Mouse (Mus musculus) Muller cell, postnatal 12 days (primary cell): ENCODE data around the gene Phactr3.

ENCODE experiments used
- DNase-seq: peaks from one replicate; pipeline ENCODE4 v3.0.0-alpha.2; 2015; ENCODE audit errors: inconsistent ontology term

The Phactr3 gene

DNA sequence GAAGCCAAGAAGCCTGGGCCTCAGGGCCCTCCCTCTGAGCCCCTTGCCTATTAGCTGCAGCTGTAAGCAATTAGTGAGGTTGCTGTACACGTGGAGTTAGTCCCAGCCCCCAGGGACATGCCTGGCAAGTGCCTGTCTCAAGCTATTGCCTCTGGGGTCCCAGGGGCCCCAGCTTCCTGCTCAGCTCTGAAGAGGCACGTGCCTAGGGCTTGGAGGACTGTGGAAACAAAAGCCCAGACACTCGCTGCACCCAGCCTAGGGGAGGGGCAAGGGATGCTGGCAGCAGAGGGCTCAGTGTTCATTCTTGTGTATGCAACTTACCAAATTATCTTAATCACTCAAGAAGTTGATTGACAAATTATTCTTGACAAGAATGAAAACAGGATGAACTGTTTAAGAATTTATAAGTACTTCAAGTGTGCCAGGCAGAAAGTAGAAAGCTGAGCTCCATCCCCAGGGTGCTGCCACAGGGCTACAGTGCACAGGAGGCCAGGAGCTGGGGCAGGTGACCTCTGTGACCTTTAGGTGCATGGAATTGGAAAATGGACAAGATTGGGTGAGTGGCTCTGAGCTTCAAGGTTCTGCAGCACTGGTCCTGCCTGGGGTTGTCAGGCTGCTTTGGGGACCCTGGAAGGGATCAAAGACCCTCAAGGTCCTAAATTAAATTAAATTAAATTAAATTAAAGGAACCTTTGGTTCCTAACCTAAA is 138.5 kb downstream of the Phactr3 start:
- peak; percentile 37 for DNase-seq

DNA sequence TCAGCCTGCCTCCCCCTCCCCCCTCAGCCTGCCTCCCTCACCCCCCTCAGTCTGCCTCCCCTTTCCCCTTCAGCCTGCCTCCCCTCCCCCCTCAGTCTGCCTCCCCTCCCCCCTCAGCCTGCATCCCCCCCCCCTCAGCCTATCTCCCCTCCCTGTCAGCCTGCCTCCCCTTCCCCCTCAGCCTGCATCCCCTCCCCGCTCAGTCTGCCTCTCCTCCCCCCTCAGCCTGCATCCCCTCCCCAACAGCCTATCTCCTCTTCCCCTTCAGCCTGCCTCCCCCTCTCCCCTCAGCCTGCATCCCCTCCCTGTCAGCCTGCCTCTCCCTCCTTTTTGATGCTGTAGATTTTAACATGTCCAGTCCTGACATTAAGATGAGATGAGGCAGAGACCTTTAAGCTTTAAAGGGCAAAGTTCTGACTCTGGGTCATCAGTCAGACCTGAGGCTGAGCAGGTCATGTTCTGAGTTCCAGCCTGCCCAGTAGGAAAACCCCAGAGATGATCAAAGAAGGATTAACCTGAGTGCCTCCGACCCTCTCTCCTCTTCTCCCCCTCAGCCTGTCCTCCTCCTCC is 139.3 kb downstream of the Phactr3 start:
- DNase-seq: no peak

DNA sequence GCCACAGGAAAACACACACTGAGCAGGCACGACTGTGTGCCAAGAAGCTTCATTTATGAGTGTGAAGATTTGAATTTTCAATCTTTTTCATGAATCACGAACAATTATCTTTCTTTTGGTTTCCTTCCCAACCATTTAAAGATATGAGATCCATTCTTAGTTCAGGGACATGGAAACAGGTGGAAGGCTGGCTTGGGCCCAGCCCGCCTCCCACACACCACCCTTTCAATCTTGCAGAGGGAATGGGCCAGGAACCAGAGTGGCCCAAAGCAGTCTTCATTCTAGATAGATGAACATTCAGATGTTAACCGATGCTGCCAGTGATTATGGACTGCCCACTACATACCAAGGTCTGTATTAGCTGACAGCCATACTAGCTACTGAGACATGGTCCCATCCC is 144.3 kb downstream of the Phactr3 start:
- no peak for DNase-seq

DNA sequence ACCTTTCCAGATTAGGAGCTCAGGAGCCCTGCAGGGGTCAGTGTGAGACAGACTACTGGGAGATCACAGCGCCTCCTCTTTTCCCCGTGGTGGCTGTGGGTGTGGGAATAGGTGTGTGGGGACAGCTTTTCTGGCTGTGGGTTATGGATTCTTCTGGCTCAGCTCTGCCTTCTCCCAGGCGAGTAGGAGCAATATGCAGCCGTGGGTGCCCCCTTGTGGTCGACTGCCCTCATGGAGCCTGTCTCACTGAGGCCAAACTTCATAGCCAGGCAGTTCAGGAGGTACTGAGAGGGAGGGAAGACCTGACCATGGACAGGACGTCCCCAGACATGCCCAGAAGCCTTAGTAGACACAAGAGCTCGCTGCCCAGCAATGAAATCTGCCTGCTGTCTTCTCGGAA is 145.6 kb downstream of the Phactr3 start:
- DNase-seq: peak; percentile 73

DNA sequence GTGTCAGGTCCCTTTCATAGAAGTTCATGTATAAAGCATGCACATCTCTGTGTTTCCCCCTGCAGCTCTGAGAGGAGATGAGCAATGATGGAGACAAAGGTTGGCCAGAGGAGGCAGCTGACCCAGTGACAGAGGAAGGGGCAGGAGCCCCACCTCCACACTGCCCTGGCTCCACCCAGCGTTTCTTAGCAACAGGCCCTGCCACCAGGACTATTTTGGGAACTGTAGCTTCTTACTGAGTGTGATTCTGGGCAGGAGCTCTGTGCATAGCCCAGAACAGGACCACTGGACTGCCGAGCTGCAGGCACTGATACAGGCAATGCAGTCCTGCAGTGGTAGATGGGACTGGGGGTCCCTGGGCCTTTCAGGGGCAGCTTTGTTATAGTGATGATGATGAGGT is 146.7 kb downstream of the Phactr3 start:
- peak; percentile 22 for DNase-seq

DNA sequence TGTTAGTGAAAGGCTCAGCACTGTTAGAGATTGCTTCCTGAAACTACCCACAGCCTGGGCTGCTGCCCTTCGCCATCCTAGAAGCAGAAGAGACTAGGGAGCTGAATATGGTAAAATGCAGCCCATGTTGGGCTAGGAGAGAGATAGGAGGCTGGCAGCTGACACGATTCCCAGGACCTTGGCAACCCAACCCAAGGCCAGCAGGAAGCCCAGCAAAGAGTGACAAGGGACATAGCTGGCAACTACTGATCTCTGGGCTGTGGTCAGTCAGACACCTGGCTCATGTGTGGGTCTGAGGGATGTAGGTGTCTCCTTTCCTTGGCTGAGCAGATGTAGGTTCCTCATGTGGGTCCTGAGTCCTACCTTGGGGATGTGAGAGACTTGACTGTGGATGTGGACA is 152.0 kb downstream of the Phactr3 start:
- DNase-seq: no peak

DNA sequence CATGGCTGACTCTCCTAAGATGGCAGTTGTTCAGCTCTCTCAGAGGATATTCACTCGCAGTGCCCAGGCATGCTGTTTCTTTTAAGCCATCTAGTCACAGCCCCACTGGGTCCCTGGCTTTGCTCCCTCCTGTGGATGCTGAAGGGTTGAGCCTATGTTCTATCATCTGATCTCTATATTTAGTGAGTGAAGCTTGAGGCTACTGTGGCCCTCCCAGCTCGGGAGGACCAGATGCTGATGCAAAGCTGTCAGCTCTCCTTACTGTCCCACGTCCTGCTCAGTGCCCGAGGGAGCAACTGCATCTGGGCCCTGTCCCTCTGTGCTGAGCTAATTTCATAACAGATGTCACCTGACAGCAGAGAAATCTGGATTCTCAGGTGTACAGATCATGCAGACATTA is 153.6 kb downstream of the Phactr3 start:
- DNase-seq: no peak

DNA sequence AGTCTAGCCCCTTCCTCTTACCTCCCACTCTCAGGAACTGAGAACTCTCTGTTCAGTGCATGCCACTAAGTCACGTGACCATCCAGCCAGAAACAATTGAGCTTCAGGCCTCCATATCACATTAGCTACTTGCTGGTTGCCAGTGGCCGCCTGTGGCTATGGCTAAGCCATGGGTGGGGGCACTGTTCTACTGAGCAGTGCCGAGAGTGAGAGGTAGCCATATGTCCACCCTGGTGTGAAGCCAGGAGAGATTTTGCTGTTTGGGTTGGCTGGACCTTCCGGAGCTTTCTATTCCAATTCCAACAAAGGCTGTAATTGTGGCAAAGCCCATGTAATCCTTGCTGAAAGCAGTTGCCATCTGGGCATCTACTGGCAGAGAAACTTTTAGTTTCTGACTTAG is 155.4 kb downstream of the Phactr3 start:
- no peak for DNase-seq

DNA sequence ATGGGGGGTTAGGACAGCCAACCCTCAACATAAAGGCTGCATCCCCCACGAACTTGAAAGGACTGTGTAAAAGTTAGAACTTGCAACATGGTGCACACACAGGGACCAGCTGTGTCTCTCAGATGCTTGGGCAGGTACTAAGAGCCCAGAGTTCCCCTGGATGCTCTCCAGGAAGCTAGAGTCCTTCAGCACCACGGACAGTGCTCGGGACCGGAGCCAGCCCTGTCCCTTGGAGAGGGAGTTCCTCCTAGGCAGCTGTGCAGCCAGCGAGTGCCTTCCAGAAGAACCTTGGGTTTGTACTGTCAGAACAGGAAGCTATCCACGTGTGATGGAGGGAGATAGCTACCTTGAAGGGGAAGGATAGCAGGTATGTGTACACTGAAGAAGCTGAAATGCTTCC is 158.4 kb downstream of the Phactr3 start:
- DNase-seq: peak; percentile 69

DNA sequence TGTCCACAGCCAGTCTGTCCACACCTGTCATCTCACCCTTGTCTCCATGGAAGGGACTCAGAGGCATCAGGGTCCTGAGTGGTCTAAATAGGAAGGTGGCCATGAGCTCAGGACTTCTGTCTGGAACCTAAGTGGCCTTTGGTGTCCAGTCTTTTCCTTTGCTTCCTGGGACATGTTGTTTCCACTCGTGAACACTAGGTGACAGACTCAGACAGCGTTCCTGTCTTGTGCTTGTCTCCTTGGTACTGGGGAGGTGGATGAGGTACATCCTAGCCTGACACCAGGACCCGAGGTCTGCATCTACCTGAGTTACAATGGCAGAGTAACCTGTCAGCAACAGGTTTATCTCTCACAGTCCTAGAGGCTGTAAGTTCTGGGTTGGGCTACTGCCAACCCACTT is 162.4 kb downstream of the Phactr3 start:
- no peak for DNase-seq

DNA sequence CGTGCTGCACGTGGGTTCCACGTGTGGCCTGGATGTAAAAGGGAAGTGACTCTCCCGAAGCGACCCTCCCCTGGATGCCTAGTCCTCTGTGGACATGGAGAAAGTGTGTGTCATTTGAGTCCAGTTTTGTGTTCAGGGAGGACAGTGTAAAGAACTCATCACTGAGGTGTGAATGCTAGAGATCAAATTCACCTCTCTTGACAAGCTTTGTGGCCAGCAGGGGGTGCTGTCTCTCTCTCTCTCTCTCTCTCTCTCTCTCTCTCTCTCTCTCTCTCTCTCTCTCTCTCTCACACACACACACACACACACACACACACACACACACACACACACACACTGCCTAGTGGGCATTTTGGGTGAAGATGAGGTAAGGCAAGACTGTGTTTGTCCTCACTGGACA is 168.5 kb downstream of the Phactr3 start:
- no peak for DNase-seq

DNA sequence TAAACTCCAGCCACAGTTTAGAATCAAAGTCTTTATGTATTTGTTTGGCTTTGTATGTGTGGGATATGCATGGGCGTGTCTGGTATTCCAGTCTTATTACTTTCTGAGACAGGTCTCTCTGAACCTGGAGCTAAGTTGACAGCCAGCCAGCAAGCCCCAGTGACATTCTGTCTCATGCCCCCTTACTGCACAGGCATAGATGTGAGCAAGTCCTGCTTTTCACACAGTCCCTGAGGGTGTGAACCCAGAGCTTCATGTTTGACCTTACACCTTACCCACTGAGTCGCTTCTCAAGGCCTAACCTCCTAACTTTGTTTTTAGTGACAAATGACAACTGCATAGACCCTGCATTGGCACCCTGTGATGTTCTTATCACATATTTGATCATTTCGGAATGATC is 169.9 kb downstream of the Phactr3 start:
- DNase-seq: no peak

DNA sequence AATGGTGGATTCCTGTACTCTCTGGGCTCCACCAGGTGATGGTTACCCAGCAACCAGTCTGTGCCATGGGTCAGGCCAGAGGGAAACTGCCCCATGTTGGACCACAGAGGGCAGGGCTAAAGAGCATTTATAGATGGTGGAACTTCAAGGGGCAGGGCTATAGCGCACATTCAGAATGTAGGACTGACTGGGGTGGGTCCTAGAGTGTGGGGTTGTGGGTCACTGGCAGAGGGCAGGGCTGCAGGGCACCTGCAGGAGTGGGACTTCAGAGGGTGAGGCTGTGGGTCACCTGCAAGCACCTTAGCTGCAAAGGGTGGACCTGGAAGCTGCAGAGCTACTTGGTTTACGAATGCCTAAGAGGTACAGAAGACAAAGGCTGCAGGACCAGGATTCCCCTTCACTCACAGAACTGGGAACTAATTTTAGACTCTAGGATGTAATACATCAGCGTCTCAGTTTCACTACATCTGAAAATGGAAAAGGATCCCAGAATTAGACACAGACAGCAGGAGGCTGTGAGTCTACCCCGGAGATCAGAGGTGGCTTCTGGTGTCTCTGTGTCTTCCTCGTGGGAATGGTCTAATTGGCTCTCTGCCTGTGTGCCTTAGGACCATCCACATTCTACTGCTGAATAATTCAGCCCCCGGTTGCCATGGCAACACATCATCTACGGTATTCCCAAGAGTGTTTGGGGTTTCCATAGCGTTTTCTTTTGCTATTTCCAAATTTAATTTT is 184.8 kb downstream of the Phactr3 start:
- no peak for DNase-seq

DNA sequence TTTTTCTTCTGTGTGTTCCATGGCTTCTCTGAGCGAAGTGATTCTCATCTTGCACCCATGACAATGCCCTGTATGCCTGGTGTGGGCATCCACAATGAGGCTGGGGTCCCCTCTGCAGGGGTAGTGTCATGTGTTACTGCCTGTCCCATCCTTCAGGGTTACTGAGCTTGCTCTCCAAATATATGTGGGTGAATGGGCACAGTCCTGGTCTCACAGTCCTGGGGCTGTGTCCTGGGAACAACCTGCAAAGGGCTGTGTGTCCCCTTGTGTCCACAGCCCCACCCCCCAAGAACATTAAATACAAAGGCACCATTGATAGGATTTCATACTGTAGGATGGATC is 185.4 kb downstream of the Phactr3 start:
- DNase-seq: no peak

DNA sequence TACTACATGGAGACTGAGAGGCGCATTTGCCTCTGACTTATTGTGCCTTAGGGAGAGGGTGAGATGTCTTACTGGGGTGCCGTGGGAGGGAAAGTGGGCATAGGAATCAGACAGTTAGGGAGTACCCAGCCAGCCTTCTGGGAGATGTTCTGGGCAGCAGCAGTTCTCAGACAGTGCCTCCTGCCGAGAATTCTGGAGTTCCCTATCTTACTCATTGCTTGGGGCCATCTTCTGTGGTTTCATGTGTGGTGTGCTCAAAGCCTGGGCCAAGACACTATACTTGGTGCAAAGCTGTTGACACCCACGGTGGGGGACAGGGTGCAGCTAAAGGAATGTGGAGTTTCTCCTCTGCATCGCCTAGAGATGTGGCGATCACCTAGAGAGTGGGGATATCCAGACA is 185.9 kb downstream of the Phactr3 start:
- no peak for DNase-seq

DNA sequence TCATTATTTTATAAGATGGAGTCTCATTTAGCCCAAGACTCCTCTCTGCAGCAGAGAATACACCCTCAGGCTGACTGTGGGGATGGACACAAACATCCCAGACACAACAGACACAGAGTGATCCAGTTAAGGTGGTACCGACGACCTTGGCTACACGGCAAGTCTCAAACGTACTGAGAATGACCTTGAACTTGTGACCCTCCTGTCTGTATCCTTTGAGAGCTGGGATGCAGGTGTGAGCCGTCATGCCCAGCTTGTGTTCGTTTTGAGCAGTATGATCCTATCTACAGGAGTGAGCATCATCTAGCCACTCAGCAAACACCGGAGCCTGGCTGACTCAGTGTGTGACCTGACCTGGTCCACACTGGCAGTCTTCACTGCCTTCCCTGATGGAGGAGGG is 194.8 kb downstream of the Phactr3 start:
- DNase-seq: no peak

DNA sequence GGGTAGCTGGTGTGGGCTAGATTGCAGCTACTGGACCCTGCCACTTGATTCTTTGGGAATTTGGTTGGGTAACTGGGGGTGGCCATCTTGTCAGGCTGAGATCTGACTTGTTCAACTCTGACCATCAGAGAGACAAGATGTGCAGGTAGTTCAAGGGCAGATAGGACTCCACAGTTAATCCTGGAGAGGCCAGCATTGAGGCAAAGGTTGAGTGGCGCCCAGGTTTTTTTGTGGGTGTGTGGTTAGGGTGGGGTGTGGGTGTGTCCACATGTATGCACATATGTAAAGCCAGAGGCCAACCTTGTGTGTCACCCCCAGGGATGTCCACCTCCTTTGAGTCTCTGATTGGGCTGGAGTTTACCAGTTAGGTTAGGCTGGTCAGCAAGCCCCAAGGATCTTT is 197.5 kb downstream of the Phactr3 start:
- no peak for DNase-seq

DNA sequence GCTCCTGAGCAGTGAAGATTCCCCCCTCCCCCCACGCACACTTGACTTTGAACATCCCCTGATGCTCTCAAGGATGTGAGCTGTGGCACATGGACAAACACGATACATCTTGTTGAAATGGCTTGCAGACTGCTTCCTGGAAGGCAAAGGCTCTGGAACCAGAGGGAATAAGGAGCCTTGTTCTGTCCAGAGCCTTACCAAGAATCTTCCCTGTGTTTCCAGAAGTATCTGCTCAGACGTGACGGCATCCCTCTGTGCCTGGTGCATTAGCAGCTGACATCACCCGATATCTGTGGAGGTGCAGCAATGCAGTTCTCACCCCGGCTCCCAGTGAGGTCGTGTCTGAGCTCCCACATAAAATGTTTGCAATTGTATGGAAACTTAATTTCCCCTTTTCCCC is 201.0 kb downstream of the Phactr3 start:
- DNase-seq: no peak

DNA sequence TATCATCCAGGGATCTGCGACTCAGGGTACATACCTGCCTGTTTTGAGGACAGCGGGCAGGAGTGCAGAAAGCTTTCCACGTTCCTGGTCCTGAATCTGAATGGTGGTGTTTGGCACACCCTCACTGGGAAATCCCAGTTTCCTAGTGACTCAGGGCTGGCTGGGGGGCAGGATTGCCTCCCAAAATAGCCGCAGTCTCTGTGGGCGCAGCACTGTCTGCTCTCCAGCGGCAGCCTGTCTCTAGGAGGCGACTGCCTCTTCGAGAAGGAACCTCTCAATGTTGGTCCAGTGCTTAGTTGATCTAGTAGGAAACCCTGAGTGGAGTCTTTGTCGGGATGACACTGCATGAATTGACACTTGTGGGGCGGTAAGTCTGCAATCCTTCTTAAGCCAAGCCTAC is 202.5 kb downstream of the Phactr3 start:
- DNase-seq: no peak

DNA sequence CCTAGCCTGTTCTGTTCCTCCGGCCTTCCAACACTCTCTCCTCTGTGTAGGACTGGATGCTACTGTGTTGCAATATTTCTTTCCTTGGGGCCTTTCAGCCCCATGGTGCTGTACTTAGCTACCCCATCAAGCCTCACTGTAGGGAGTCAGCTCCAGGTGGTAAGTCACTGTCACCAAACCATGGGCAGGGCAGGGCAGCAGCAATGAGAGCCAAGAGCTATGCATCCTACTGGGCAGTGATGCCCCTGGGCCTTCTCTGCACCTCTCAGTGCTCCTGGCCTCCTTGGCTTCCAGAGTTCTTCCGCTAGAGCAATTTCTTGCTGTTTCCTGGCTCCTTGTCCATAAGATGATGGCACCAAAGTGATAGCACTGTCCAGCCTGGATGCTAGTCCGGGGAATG is 205.6 kb downstream of the Phactr3 start:
- DNase-seq: no peak

DNA sequence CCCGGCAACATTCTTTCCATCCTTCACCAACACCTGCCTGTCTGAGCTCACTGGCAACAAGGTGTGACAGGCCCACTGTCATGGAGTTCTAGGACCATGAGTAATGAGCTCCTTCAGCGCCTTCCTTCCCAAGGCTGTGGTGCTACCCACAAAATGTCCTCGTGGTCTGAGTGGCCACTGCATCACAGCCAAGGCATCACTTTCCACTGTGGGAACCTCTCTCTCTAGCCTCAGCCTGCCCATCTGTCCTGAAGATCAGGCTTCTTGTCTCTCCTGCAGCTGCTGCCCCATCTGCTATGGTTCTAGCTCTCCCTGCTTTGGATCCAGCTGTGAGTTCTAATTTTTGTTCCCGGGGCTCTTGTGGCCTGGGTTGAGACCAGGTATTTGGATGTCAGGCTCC is 206.0 kb downstream of the Phactr3 start:
- no peak for DNase-seq

DNA sequence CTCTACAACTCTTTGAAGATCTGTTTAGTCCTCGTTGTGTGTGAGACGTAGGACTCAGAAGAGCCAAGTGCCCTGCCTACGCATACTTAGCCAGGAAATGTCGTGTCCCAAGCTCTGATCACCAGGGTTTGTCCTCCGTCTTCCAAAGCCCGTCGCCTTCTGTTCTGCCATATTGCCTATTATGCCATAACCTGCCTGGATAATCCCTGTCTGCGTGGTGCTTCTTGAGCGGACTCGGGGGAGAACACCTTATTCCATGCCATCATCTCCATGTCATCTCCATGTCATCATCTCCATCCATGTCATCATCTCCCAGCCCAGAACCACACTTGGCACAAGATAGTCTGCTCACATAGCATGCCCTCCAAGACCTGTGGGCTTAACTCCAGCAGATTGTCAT is 207.3 kb downstream of the Phactr3 start:
- no peak for DNase-seq

DNA sequence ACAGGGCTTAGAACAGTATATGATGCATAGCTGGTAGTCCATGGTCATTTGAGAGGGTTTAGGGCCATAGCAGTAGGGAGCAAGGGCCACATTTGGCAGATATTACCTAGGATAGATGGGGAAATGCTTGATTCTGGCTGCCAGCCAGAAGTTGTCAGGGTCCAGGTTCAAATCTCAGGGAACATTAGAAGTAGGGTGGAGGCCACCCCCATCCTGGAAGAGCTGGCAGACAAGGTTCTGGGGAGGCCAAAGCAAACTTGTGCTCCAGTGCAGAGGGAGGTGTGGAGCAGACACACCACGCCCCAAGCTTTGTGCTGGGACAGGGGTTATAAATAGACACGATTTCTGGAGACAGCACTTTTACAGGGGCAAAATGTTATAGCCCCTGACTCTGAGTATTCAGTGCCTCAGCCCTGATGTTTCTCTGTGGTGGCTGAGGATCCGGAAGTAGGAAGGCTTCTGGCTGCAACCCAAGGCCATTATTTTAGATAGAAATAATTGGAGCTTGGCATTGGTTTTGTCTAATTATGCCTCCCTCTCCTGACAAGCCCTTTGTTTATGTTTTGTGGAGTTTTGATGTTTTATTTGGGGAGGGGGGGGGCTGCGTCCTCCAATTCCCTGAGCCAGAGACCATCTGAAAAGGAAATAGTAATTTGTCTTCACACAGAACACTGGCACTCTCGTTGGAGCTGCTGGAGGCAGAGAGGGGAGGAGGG is 208.1 kb downstream of the Phactr3 start:
- DNase-seq: no peak
